Mouse (Mus musculus) CH12F3 (cell line): ENCODE data around the gene Zwilch.

Experiments
- in situ Hi-C: fragments of 300-500 bp; cut with MboI; formaldehyde crosslinking; loops from 2 replicates; pipeline ENCODE4 v1.14.3; 2020; ENCODE audit warnings: low sequenced_read_pairs

Zwilch gene

GRCm38 (mm10) chr9:64115756-64116155 is 57.1 kb downstream of the Zwilch start:
- in situ Hi-C loops, result no loop called here

GRCm38 (mm10) chr9:64114646-64115045 is 58.3 kb downstream of the Zwilch start:
- in situ Hi-C loops, result no loop called here

GRCm38 (mm10) chr9:64110502-64110901 is 62.4 kb downstream of the Zwilch start:
- in situ Hi-C loops, result no loop called here

- in situ Hi-C loops, result no loop called here
Measured at GRCm38 (mm10) chr9:64105301-64105700, 67.6 kb downstream of the Zwilch start.

GRCm38 (mm10) chr9:64100442-64100841 is 72.5 kb downstream of the Zwilch start:
- in situ Hi-C loops, result no loop called here

GRCm38 (mm10) chr9:64098282-64098681 is 74.6 kb downstream of the Zwilch start:
- in situ Hi-C loops, result loop anchor here (25.0 kb wide), 1 partner anchor 111 kb away; no protein-coding TSS in a partner anchor

- in situ Hi-C loops, result loop anchor here (25.0 kb wide), 1 partner anchor 107 kb away; no protein-coding TSS in a partner anchor
Measured at GRCm38 (mm10) chr9:64094083-64094482, 78.8 kb downstream of the Zwilch start.

GRCm38 (mm10) chr9:64089004-64089403 is 83.9 kb downstream of the Zwilch start:
- in situ Hi-C loops, result loop anchor here (5.0 to 25.0 kb wide), 2 partner anchors 102 to 172 kb away; no protein-coding TSS in a partner anchor

- in situ Hi-C loops, result loop anchor here (5.0 to 25.0 kb wide), 2 partner anchors 101 to 171 kb away; no protein-coding TSS in a partner anchor
Measured at GRCm38 (mm10) chr9:64088346-64088745, 84.6 kb downstream of the Zwilch start.

- in situ Hi-C loops, result loop anchor here (5.0 to 25.0 kb wide), 2 partner anchors 100 to 170 kb away; no protein-coding TSS in a partner anchor
Measured at GRCm38 (mm10) chr9:64087461-64088235, 85.3 kb downstream of the Zwilch start.
